Mouse (Mus musculus): ENCODE measurements around the gene Galntl6. TPM values are rescaled to one million over a fixed set of nuclear protein-coding genes. Genes with fewer than 3 reads are reported as not detected.

Galntl6 gene
- polyA plus RNA-seq, 1 experiment: not detected

- Histone ChIP-seq H3K4me1 (replicated peaks; ENCODE audit: control insufficient read depth, insufficient read depth, low read length) (no peaks in the 10 kb centered on the region), H3K27ac (ENCODE audit: control insufficient read depth, insufficient read depth, low read length) (no peak overlapping the region), H3K4me3 (ENCODE audit: control insufficient read depth, insufficient read depth, low read length) (no peak overlapping the region), H3K27me3 (ENCODE audit: control insufficient read depth, insufficient read depth, low read length) (no peaks in the 10 kb centered on the region), H3K36me3 (ENCODE audit: control insufficient read depth, insufficient read depth, low read length) (no peaks in the 10 kb centered on the region)
- no peak for DNase-seq
- TF ChIP-seq POLR2A (IDR thresholded peaks at IDR 0.05; ENCODE audit: control insufficient read depth, extremely low read depth, insufficient read depth, low read length, poor library complexity) (no peak), CTCF (IDR thresholded peaks at IDR 0.05; ENCODE audit: borderline replicate concordance, control insufficient read depth, extremely low read depth, insufficient read depth, low read length, poor library complexity) (no peak)
Observed at GRCm38 (mm10) chr8:58824347-58824746, 88.1 kb downstream of the Galntl6 start.

- DNase-seq: no peak
- Histone ChIP-seq H3K4me3 (ENCODE audit: control insufficient read depth, insufficient read depth, low read length) (no peak overlapping the region), H3K36me3 (ENCODE audit: control insufficient read depth, insufficient read depth, low read length) (no peaks in the 10 kb centered on the region), H3K27ac (ENCODE audit: control insufficient read depth, insufficient read depth, low read length) (no peak overlapping the region), H3K27me3 (ENCODE audit: control insufficient read depth, insufficient read depth, low read length) (no peaks in the 10 kb centered on the region), H3K4me1 (replicated peaks; ENCODE audit: control insufficient read depth, insufficient read depth, low read length) (no peaks in the 10 kb centered on the region)
- no peak for TF ChIP-seq CTCF (IDR thresholded peaks at IDR 0.05; ENCODE audit: borderline replicate concordance, control insufficient read depth, extremely low read depth, insufficient read depth, low read length, poor library complexity)
- no peak for TF ChIP-seq POLR2A (IDR thresholded peaks at IDR 0.05; ENCODE audit: control insufficient read depth, extremely low read depth, insufficient read depth, low read length, poor library complexity)
Observed at GRCm38 (mm10) chr8:58805190-58805589, 107.2 kb downstream of the Galntl6 start.

DNA sequence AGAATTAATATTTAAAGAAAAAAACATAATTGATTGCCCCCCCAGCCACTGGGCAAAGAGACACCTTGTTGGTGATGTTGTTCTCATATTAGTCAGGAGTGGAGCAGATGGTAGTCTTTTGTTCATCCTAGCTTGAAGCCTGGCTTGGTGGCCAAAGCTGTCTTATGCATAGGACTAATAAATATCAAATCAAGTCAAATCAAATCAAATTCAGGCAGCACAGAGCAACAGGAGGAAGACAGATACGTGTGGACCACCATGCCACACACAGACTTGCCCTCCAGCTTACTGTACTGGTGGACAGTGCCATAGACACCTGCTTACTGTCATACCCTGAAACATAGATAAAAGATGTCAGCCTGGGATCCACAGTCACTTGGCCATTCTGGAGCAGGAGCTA lies 110.6 kb downstream of the Galntl6 start:
- H3K4me1 ChIP-seq (replicated peaks; ENCODE audit: control insufficient read depth, insufficient read depth, low read length): no peaks in the 10 kb centered on the region
- H3K27ac ChIP-seq (ENCODE audit: control insufficient read depth, insufficient read depth, low read length): no peak overlapping the region
- H3K4me3 ChIP-seq (ENCODE audit: control insufficient read depth, insufficient read depth, low read length): no peak overlapping the region
- H3K36me3 ChIP-seq (ENCODE audit: control insufficient read depth, insufficient read depth, low read length): no peaks in the 10 kb centered on the region
- TF ChIP-seq CTCF (IDR thresholded peaks at IDR 0.05; ENCODE audit: borderline replicate concordance, control insufficient read depth, extremely low read depth, insufficient read depth, low read length, poor library complexity): no peak
- no peak for TF ChIP-seq POLR2A (IDR thresholded peaks at IDR 0.05; ENCODE audit: control insufficient read depth, extremely low read depth, insufficient read depth, low read length, poor library complexity)
- 59% methylated on average over 1 of the region's 1 CpGs for WGBS
- no peak for DNase-seq
- H3K27me3 ChIP-seq (ENCODE audit: control insufficient read depth, insufficient read depth, low read length): no peaks in the 10 kb centered on the region

DNA sequence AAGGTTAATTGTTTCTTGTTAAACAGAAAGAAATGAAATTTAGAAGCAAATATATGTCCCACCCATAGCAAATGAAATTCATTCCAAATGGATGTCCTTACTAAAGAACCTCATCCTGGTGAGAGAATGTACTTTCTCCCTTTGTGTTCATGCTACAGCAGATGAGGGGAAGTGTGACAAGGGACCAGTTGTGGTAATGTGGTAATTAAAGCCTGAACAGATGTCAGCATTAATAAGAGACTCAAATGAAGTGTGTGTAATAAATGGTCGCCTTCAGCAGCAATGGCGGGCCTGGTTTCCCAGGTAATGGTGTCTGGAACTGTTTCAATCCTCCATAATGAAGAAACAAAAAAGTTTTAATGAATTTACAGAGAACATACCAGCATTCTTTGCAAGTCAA lies 158.7 kb downstream of the Galntl6 start:
- DNase-seq: no peak
- Histone ChIP-seq H3K27ac (ENCODE audit: control insufficient read depth, insufficient read depth, low read length) (no peak overlapping the region), H3K36me3 (ENCODE audit: control insufficient read depth, insufficient read depth, low read length) (no peaks in the 10 kb centered on the region), H3K4me3 (ENCODE audit: control insufficient read depth, insufficient read depth, low read length) (no peak overlapping the region), H3K27me3 (ENCODE audit: control insufficient read depth, insufficient read depth, low read length) (no peaks in the 10 kb centered on the region), H3K4me1 (replicated peaks; ENCODE audit: control insufficient read depth, insufficient read depth, low read length) (no peaks in the 10 kb centered on the region)
- 86% methylated on average over 2 of the region's 2 CpGs for WGBS
- no peak for TF ChIP-seq CTCF (IDR thresholded peaks at IDR 0.05; ENCODE audit: borderline replicate concordance, control insufficient read depth, extremely low read depth, insufficient read depth, low read length, poor library complexity)
- no peak for TF ChIP-seq POLR2A (IDR thresholded peaks at IDR 0.05; ENCODE audit: control insufficient read depth, extremely low read depth, insufficient read depth, low read length, poor library complexity)

DNA sequence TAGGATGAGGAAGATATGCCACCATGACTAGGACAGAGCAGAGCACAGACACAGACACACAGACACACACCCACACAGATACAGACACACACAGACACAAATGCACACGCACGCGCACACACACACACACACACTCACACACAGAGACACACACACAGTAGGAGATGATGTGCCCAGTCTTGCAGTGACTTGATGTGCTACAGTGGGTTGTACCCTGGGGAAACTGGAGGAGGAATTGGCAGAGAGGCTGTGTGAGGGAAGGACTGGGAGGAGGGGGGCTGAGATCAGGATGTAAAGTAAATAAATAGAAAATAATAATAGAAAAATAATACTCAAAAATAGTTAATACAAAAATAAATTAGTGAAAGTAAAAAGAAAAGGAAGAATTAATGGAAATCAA lies 174.5 kb downstream of the Galntl6 start:
- no peaks in the 10 kb centered on the region for H3K27me3 ChIP-seq (ENCODE audit: control insufficient read depth, insufficient read depth, low read length)
- 97% methylated on average over 3 of the region's 3 CpGs for WGBS
- H3K27ac ChIP-seq (ENCODE audit: control insufficient read depth, insufficient read depth, low read length): no peak overlapping the region
- H3K4me3 ChIP-seq (ENCODE audit: control insufficient read depth, insufficient read depth, low read length): no peak overlapping the region
- DNase-seq: no peak
- TF ChIP-seq POLR2A (IDR thresholded peaks at IDR 0.05; ENCODE audit: control insufficient read depth, extremely low read depth, insufficient read depth, low read length, poor library complexity) (no peak), CTCF (IDR thresholded peaks at IDR 0.05; ENCODE audit: borderline replicate concordance, control insufficient read depth, extremely low read depth, insufficient read depth, low read length, poor library complexity) (no peak)
- H3K4me1 ChIP-seq (replicated peaks; ENCODE audit: control insufficient read depth, insufficient read depth, low read length): no peaks in the 10 kb centered on the region
- no peaks in the 10 kb centered on the region for H3K36me3 ChIP-seq (ENCODE audit: control insufficient read depth, insufficient read depth, low read length)

DNA sequence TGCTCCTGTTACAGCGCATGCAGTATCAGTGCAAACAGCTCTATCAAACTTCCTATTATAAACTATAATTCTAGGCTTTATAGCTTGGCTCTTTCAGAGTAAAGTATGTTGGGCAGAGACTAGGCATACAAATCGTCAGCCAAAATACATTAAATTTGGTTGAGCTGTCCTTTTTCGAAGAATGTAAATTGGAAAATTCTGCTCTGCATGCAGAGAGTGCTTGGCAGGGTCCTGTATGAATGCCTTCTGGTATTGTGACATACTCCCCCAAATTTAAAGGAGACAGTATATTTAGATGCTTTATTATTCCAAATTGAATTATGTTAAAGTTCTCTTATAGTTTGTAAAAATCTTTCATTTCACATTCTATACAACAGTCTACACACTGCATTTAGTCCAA lies 220.7 kb downstream of the Galntl6 start:
- 86% methylated on average over 3 of the region's 3 CpGs for WGBS
- DNase-seq: no peak
- H3K4me1 ChIP-seq (replicated peaks; ENCODE audit: control insufficient read depth, insufficient read depth, low read length): no peaks in the 10 kb centered on the region
- no peaks in the 10 kb centered on the region for H3K27me3 ChIP-seq (ENCODE audit: control insufficient read depth, insufficient read depth, low read length)
- no peaks in the 10 kb centered on the region for H3K36me3 ChIP-seq (ENCODE audit: control insufficient read depth, insufficient read depth, low read length)
- H3K4me3 ChIP-seq (ENCODE audit: control insufficient read depth, insufficient read depth, low read length): no peak overlapping the region
- no peak for TF ChIP-seq CTCF (IDR thresholded peaks at IDR 0.05; ENCODE audit: borderline replicate concordance, control insufficient read depth, extremely low read depth, insufficient read depth, low read length, poor library complexity)
- TF ChIP-seq POLR2A (IDR thresholded peaks at IDR 0.05; ENCODE audit: control insufficient read depth, extremely low read depth, insufficient read depth, low read length, poor library complexity): no peak
- no peak overlapping the region for H3K27ac ChIP-seq (ENCODE audit: control insufficient read depth, insufficient read depth, low read length)

GRCm38 (mm10) chr8:58677847-58678450 lies 234.5 kb downstream of the Galntl6 start:
- Histone ChIP-seq H3K4me3 (ENCODE audit: control insufficient read depth, insufficient read depth, low read length) (no peak overlapping the region), H3K4me1 (replicated peaks; ENCODE audit: control insufficient read depth, insufficient read depth, low read length) (no peaks in the 10 kb centered on the region), H3K36me3 (ENCODE audit: control insufficient read depth, insufficient read depth, low read length) (no peaks in the 10 kb centered on the region), H3K27me3 (ENCODE audit: control insufficient read depth, insufficient read depth, low read length) (no peaks in the 10 kb centered on the region), H3K27ac (ENCODE audit: control insufficient read depth, insufficient read depth, low read length) (no peak overlapping the region)
- no peak for DNase-seq
- TF ChIP-seq POLR2A (IDR thresholded peaks at IDR 0.05; ENCODE audit: control insufficient read depth, extremely low read depth, insufficient read depth, low read length, poor library complexity): no peak
- no peak for TF ChIP-seq CTCF (IDR thresholded peaks at IDR 0.05; ENCODE audit: borderline replicate concordance, control insufficient read depth, extremely low read depth, insufficient read depth, low read length, poor library complexity)
- WGBS: 77% methylated on average over 6 of the region's 6 CpGs

All from thymus, adult 2 months (tissue).